ENCODE assay signal across 16 mouse cellular contexts in genomic region chr1:52465264-52465663, GRCm38 (mm10). TPM values are rescaled to one million over a fixed set of nuclear protein-coding genes. Genes with fewer than 3 reads are reported as not detected.
DNase-seq lines count a peak whose midpoint lies in the region; ATAC-seq lines count a peak whose summit lies in the region.
"Had no signal": no experiment of that assay in that cellular context is flagged by ENCODE, and none has a peak within 500 bp of the region (broad histone marks: within the 10 kb centered on the region; RNA-seq: fewer than 3 reads in every experiment).

No protein-coding gene starts in this region.

- H3K27ac ChIP-seq in forebrain, embryonic 13.5 days: no peak overlapping the region; the same call in 1 of the 2 replicates
- H3K27ac ChIP-seq in forebrain, embryonic 11.5 days (ENCODE audit: low read depth, low read length): no peak overlapping the region
- H3K27ac ChIP-seq in liver, embryonic 16.5 days (ENCODE audit: low read length): peak overlapping the region; percentile 66
- no peak overlapping the region for H3K27ac ChIP-seq in liver, embryonic 11.5 days (ENCODE audit: low read depth, low read length)
- H3K27ac ChIP-seq: heart, embryonic 13.5 days; hindbrain, embryonic 10.5 days; liver, embryonic 14.5 days; midbrain, embryonic 12.5 days had no signal

- no peak overlapping the region for H3K4me3 ChIP-seq in forebrain, embryonic 13.5 days
- H3K4me3 ChIP-seq in forebrain, embryonic 11.5 days (ENCODE audit: low read depth, low read length): no peak overlapping the region
- H3K4me3 ChIP-seq in liver, embryonic 16.5 days (ENCODE audit: low read depth, low read length): no peak overlapping the region
- H3K4me3 ChIP-seq in liver, embryonic 11.5 days (ENCODE audit: low read depth, low read length): no peak overlapping the region
- H3K4me3 ChIP-seq: heart, embryonic 13.5 days; hindbrain, embryonic 10.5 days; midbrain, embryonic 12.5 days had no signal

- no peaks in the 10 kb centered on the region for H3K9me3 ChIP-seq in forebrain, embryonic 13.5 days (replicated peaks)
- no peaks in the 10 kb centered on the region for H3K9me3 ChIP-seq in forebrain, embryonic 11.5 days (ENCODE audit: control insufficient read depth, low read length)
- H3K9me3 ChIP-seq in liver, embryonic 16.5 days (replicated peaks; ENCODE audit: control insufficient read depth, low read length): no peaks in the 10 kb centered on the region
- H3K9me3 ChIP-seq in liver, embryonic 11.5 days (ENCODE audit: control insufficient read depth, low read length): no peaks in the 10 kb centered on the region
- H3K9me3 ChIP-seq: heart, embryonic 13.5 days; hindbrain, embryonic 10.5 days; midbrain, embryonic 12.5 days had no signal

- no peaks in the 10 kb centered on the region for H3K36me3 ChIP-seq in forebrain, embryonic 13.5 days (ENCODE audit: poor library complexity, severe bottlenecking)
- no peaks in the 10 kb centered on the region for H3K36me3 ChIP-seq in forebrain, embryonic 11.5 days (ENCODE audit: control insufficient read depth, insufficient read depth, low read length)
- H3K36me3 ChIP-seq in liver, embryonic 16.5 days (ENCODE audit: control insufficient read depth, insufficient read depth): no peaks in the 10 kb centered on the region
- H3K36me3 ChIP-seq in liver, embryonic 11.5 days (ENCODE audit: control insufficient read depth, insufficient read depth, low read length): no peaks in the 10 kb centered on the region; the same call in 1 of the 2 replicates
- H3K36me3 ChIP-seq: hindbrain, embryonic 10.5 days; midbrain, embryonic 12.5 days had no signal

- H3K27me3 ChIP-seq in forebrain, embryonic 13.5 days: no peaks in the 10 kb centered on the region
- no peaks in the 10 kb centered on the region for H3K27me3 ChIP-seq in forebrain, embryonic 11.5 days (ENCODE audit: control insufficient read depth, insufficient read depth, low read length)
- no peaks in the 10 kb centered on the region for H3K27me3 ChIP-seq in liver, embryonic 16.5 days (ENCODE audit: control insufficient read depth, insufficient read depth, low read depth, low read length)
- no peaks in the 10 kb centered on the region for H3K27me3 ChIP-seq in liver, embryonic 11.5 days (replicated peaks; ENCODE audit: control insufficient read depth, insufficient read depth, low read length)
- H3K27me3 ChIP-seq: heart, embryonic 13.5 days; midbrain, embryonic 12.5 days had no signal

- WGBS in forebrain, embryonic 13.5 days: 77% methylated on average over 3 of the region's 3 CpGs
- WGBS in forebrain, embryonic 11.5 days: 82% methylated on average over 3 of the region's 3 CpGs
- WGBS in liver, embryonic 16.5 days (ENCODE audit: insufficient replicate concordance): 73% methylated on average over 3 of the region's 3 CpGs
- 84% methylated on average over 3 of the region's 3 CpGs for WGBS in liver, embryonic 11.5 days

- peaks cover 11% of the 10 kb centered on the region; the same call in 1 of the 2 replicates for H3K4me1 ChIP-seq in forebrain, embryonic 13.5 days
- H3K4me1 ChIP-seq in forebrain, embryonic 11.5 days (replicated peaks; ENCODE audit: control insufficient read depth, insufficient read depth, low read length): no peaks in the 10 kb centered on the region
- peaks cover 5% of the 10 kb centered on the region for H3K4me1 ChIP-seq in liver, embryonic 16.5 days (ENCODE audit: control insufficient read depth, low read depth, low read length)
- peaks cover 9% of the 10 kb centered on the region; the same call in 1 of the 2 replicates for H3K4me1 ChIP-seq in liver, embryonic 11.5 days (replicated peaks; ENCODE audit: control insufficient read depth, insufficient read depth, low read length)
- H3K4me1 ChIP-seq: heart, embryonic 13.5 days; hindbrain, embryonic 10.5 days had no signal

- DNase-seq in forebrain, embryonic 11.5 days (ENCODE audit: low spot score): no peak
- no peak for DNase-seq in liver, embryonic 11.5 days (ENCODE audit: low spot score)
- peak; percentile 15 to 81 for DNase-seq in left cerebral cortex, adult 8-10 months (ENCODE audit: low spot score in 2 of 2)
- peak; percentile 90 for DNase-seq in telencephalon, adult 2 months (ENCODE audit: low read depth, low spot score)
- DNase-seq in retina, embryonic 14.5 days (ENCODE audit: low spot score): no peak
- DNase-seq in c-Kit-positive CD71-positive TER-119-positive erythroid progenitor cells, embryonic 14.5 days (ENCODE audit: low spot score): no peak
- DNase-seq: adrenal gland, adult 8-10 months; cerebellum, adult 9-10 months; lung, postnatal 36 days; thymus, postnatal 14 days had no signal

- peak; percentile 21; the same call in 1 of the 2 replicates for ATAC-seq in forebrain, embryonic 13.5 days
- no peak for ATAC-seq in forebrain, embryonic 11.5 days (replicated peaks; ENCODE audit: low FRiP score)
- ATAC-seq in liver, embryonic 16.5 days (ENCODE audit: low read depth): no peak
- no peak for ATAC-seq in liver, embryonic 11.5 days (replicated peaks; ENCODE audit: low FRiP score)

- H3K9ac ChIP-seq in forebrain, embryonic 13.5 days: no peak overlapping the region
- no peak overlapping the region for H3K9ac ChIP-seq in forebrain, embryonic 11.5 days (ENCODE audit: low read length)
- H3K9ac ChIP-seq in liver, embryonic 16.5 days (ENCODE audit: low read depth, low read length): no peak overlapping the region
- H3K9ac ChIP-seq in liver, embryonic 11.5 days (ENCODE audit: low read depth, low read length): no peak overlapping the region
- H3K9ac ChIP-seq: heart, embryonic 13.5 days; liver, embryonic 14.5 days; midbrain, embryonic 12.5 days had no signal

- H3K4me2 ChIP-seq in forebrain, embryonic 13.5 days: no peak overlapping the region
- H3K4me2 ChIP-seq in forebrain, embryonic 11.5 days (ENCODE audit: low read depth, low read length, severe bottlenecking): no peak overlapping the region
- no peak overlapping the region for H3K4me2 ChIP-seq in liver, embryonic 16.5 days (ENCODE audit: low read depth, low read length)
- no peak overlapping the region for H3K4me2 ChIP-seq in liver, embryonic 11.5 days
- H3K4me2 ChIP-seq: heart, embryonic 13.5 days; midbrain, embryonic 12.5 days had no signal

RNA-seq across cellular contexts. Expression of gene Nab1, which starts 35.2 kb away (rescaled TPM):
- 8.5 and 10.4 TPM in 2 replicates for polyA plus RNA-seq in forebrain, embryonic 13.5 days (2015; fragmentation: Nextera tagmentation; extraction: Ambion mirVana)
- polyA plus RNA-seq in forebrain, embryonic 11.5 days (2014; fragmentation: Nextera tagmentation; extraction: Ambion mirVana): 9.0 and 9.6 TPM in 2 replicates
- 9.4 and 10.8 TPM in 2 replicates for polyA plus RNA-seq in liver, embryonic 16.5 days (2015; fragmentation: Nextera tagmentation; extraction: Ambion mirVana)
- 20.5 and 20.6 TPM in 2 replicates for polyA plus RNA-seq in liver, embryonic 11.5 days (2014; fragmentation: Nextera tagmentation; extraction: Ambion mirVana)
- 10 to 100 TPM; 30.7 to 42.1 (median 38.1) TPM for total RNA-seq in left cerebral cortex, adult 8-10 months (2022)

Comparison
In these comparisons a context has a peak if more than half of its experiments do, and no peak if none do; other contexts are left out.
1. DNase-seq: peak in left cerebral cortex, adult 8-10 months (2 of 2) and telencephalon, adult 2 months (single experiment); none in forebrain, embryonic 11.5 days (single experiment), liver, embryonic 11.5 days (single experiment), retina, embryonic 14.5 days (single experiment) and c-Kit-positive CD71-positive TER-119-positive erythroid progenitor cells, embryonic 14.5 days (single experiment).